Mouse (Mus musculus) heart, adult 2 months (tissue): ENCODE data around the gene Slc39a13.
A peak's percentile ranks its signal among the peaks of the same experiment; 100 is the strongest.

Experiments
- CTCF ChIP-seq: fragments of 200-600 bp; IDR thresholded peaks from 2 replicates; pipeline ENCODE4 v1.8.1; 2022; ENCODE audit warnings: antibody characterized with exemption, mild to moderate bottlenecking, moderate library complexity
- POLR2A ChIP-seq: fragments of 200-500 bp; IDR thresholded peaks from 2 replicates; pipeline ENCODE4 v1.6.1; 2011; ENCODE audit warnings: mild to moderate bottlenecking, low read depth, low read length, control low read depth; ENCODE audit not compliant: insufficient read depth

- no peak for TF ChIP-seq CTCF
- TF ChIP-seq POLR2A = peak; percentile 97
These were observed 47.5 kb upstream of the Slc39a13 start, which contains the start of gene Mybpc3 for GRCm38 (mm10) chr2:91117585-91118275.
